Mouse (Mus musculus): ENCODE results near the gene D930007J09Rik.

DNA sequence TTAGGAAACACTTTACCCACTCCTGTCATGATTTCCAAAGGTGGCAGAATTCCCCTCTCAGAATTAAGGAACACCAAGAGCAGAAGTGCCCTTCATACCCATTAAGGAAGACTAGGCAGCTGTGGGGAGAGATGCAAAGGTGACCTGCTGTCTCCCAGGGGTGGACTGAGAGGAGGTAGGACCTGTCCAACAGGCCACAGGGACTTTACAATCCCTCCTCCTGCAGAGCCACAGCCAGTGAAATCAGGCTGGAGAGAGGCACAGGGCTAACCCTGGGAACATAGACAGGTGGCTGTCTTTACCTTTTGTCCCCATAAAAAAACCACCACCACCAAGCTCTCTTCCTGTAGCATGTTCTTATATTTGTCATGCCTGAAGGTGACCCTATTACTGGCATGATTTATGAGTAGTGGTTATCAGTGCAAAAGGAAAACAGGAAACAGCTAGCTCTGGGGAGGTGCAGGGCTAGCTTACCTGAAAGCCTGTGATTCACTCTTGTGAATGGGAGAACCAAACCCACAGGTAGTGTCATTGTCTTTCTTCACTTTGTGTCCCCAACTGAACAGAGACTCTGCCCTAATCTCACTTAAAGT is 47.0 kb upstream of the D930007J09Rik start:
- no peak for TF ChIP-seq CTCF (IDR thresholded peaks at IDR 0.05; ENCODE audit: control insufficient read depth, insufficient read depth, insufficient read length)
- no peak for TF ChIP-seq CEBPB (IDR thresholded peaks at IDR 0.05; ENCODE audit: low read depth)
- TF ChIP-seq MAX (IDR thresholded peaks at IDR 0.05) = no peak
- no peak for TF ChIP-seq USF1 (IDR thresholded peaks at IDR 0.05; ENCODE audit: low read depth)
- TF ChIP-seq MYOG (IDR thresholded peaks at IDR 0.05; ENCODE audit: control insufficient read depth, extremely low read depth, insufficient read length) = no peak
- no peak for TF ChIP-seq MYOD1 (IDR thresholded peaks at IDR 0.05; ENCODE audit: control insufficient read depth, insufficient read length, low read depth)
